Mouse (Mus musculus) limb, embryonic 11.5 days (tissue): ENCODE data around the gene Sox18. TPM values are rescaled to one million over a fixed set of nuclear protein-coding genes. Genes with fewer than 3 reads are reported as not detected.

Source experiments
- ATAC-seq: fragments of 200-750 bp; cut with Nextera tagmentation; 2 replicates; pipeline ENCODE4 v1.8.0; 2017; ENCODE audit warnings: low read depth; ENCODE audit not compliant: insufficient number of reproducible peaks, low FRiP score, low TSS enrichment
- DNase-seq: peaks from one replicate; pipeline ENCODE4 v3.0.0-alpha.2; 2015; ENCODE audit warnings: low spot score
- H3K27ac ChIP-seq: fragments of 300-500 bp; sonication (generic); replicated peaks from 2 replicates; pipeline ENCODE4 v1.5.1; 2014; ENCODE audit warnings: low read depth, mild to moderate bottlenecking, low read length
- H3K27me3 ChIP-seq: fragments of 300-500 bp; sonication (generic); 2 replicates; pipeline ENCODE4 v1.6.1; 2014; ENCODE audit warnings: mild to moderate bottlenecking, low read length, mixed read lengths; ENCODE audit not compliant: control insufficient read depth, insufficient read depth
- H3K36me3 ChIP-seq: fragments of 300-500 bp; sonication (generic); 2 replicates; pipeline ENCODE4 v1.6.1; 2014; ENCODE audit warnings: mild to moderate bottlenecking, low read length, moderate library complexity, mixed read lengths; ENCODE audit not compliant: control insufficient read depth, insufficient read depth
- H3K4me1 ChIP-seq: fragments of 300-500 bp; sonication (generic); 2 replicates; pipeline ENCODE4 v1.6.1; 2014; ENCODE audit warnings: low read length, mixed read lengths; ENCODE audit not compliant: control insufficient read depth, insufficient read depth
- H3K4me2 ChIP-seq: fragments of 300-500 bp; sonication (generic); 2 replicates; pipeline ENCODE4 v1.6.1; 2014; ENCODE audit warnings: low read depth, mild to moderate bottlenecking, moderate library complexity; ENCODE audit not compliant: severe bottlenecking
- H3K4me3 ChIP-seq: fragments of 300-500 bp; sonication (generic); 2 replicates; pipeline ENCODE4 v1.5.1; 2014; ENCODE audit warnings: low read depth, low read length
- H3K9ac ChIP-seq: fragments of 300-500 bp; sonication (generic); 2 replicates; pipeline ENCODE4 v1.6.1; 2014; ENCODE audit warnings: mild to moderate bottlenecking, low read length
- H3K9me3 ChIP-seq: fragments of 300-500 bp; sonication (generic); 2 replicates; pipeline ENCODE4 v1.6.1; 2016; ENCODE audit warnings: low read length; ENCODE audit not compliant: control insufficient read depth
- WGBS: fragments of 180-500 bp; shearing (Covaris S2); extraction: QIAGEN DNeasy Blood & Tissue Kit; methylation state at CpG from one replicate; pipeline ENCODE4 v1.1.7; 2014; 5-methylcytosine and 5-hydroxymethylcytosine counted together
- polyA plus RNA-seq: library from polyadenylated mRNA; unstranded; fragments of >200 nt; fragmentation: Nextera tagmentation; extraction: Ambion mirVana; gene quantifications from 2 replicates; pipeline ENCODE4 v1.2.1, GENCODE M21; 2014

Sox18 gene
- polyA plus RNA-seq = 21.4 and 22.0 TPM in 2 replicates

DNA sequence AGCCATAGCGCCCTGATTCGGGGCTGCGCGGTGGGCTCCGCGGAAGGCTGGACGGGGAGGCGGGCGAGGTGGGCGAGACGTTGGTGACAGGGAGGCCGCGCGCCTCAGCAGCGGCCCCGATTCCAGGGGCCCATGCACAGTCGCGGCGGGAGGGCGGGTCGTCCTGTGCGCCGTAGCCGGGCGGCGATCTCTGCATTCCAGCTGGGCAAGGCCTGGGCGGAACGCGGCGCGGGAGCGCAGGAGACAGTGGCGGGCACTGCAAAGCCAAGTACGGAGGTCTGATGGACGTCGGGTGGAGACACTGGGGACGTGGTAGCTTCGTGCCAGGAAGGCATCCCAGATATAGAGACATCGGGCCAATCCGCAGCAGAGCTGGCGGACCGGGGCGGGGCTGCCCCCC lies at the start of gene Sox18:
Gene Sox18, minus strand, starts transcription at position 315 of the 400 bp plus-strand sequence.
- ATAC-seq (no peak; the same call in 1 of the 2 replicates), DNase-seq (no peak)
- 1% methylated on average over 43 of the region's 43 CpGs for WGBS
- H3K4me1 ChIP-seq = peaks cover 24% of the 10 kb centered on the region
- peak within 1 kb of the TSS; percentile 37 for H3K4me3 ChIP-seq
- no peak within 1 kb of the TSS for H3K27ac ChIP-seq
- peaks cover 49% of the 10 kb centered on the region for H3K27me3 ChIP-seq
- no peaks in the 10 kb centered on the region for H3K36me3 ChIP-seq
- peak within 1 kb of the TSS; percentile 51 for H3K9ac ChIP-seq
- no peaks in the 10 kb centered on the region for H3K9me3 ChIP-seq
- H3K4me2 ChIP-seq = peak within 1 kb of the TSS; percentile 80

DNA sequence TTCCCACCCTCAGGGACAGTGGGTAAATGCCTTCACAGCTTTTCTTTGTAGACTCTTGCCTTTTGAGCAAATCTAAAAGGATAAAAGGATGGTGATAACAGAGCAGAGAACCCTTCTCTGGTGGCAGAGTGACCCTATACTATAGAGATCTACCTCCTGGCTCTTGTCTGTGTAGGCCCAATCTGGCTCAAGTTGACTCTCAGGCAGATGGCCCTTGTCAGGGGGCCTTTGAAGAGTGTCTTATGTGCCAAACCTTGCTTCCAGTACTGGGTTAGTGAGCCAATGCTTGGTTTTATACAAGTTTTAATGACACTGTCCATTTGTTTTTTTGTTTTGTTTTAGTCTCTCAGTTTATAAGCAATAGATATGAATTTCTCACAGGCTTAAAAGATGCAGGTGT lies 49.8 kb upstream of the Sox18 start:
- Histone ChIP-seq H3K27me3 (no peaks in the 10 kb centered on the region), H3K27ac (no peak overlapping the region), H3K4me3 (no peak overlapping the region), H3K4me1 (no peaks in the 10 kb centered on the region), H3K4me2 (no peak overlapping the region), H3K36me3 (no peaks in the 10 kb centered on the region), H3K9ac (no peak overlapping the region), H3K9me3 (no peaks in the 10 kb centered on the region)
- no peak for ATAC-seq
- DNase-seq = no peak

DNA sequence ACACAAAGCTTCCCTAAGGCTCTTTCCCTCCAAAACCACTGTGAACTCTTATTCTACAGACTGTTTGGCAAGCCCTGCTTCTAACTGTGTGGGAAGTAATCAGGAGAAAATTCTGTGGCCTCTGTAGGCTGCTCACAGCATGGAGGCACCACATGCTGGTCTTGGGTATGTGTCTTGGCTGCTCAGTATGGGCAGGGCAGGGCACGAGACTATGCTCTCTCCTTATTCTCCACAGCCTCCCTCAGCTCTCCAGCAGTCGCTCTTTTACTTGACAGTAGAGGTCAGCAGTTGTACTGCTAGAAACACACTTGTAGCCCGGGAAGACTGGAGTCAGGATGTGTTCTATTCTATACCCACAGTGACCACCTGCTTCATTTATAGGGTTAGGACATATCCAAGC lies 48.6 kb upstream of the Sox18 start:
- WGBS = 37% methylated on average over 3 of the region's 3 CpGs
- Histone ChIP-seq H3K4me1 (no peaks in the 10 kb centered on the region), H3K9me3 (no peaks in the 10 kb centered on the region), H3K27ac (no peak overlapping the region), H3K9ac (no peak overlapping the region), H3K27me3 (no peaks in the 10 kb centered on the region), H3K4me2 (no peak overlapping the region), H3K36me3 (no peaks in the 10 kb centered on the region), H3K4me3 (no peak overlapping the region)
- ATAC-seq (no peak), DNase-seq (no peak)

DNA sequence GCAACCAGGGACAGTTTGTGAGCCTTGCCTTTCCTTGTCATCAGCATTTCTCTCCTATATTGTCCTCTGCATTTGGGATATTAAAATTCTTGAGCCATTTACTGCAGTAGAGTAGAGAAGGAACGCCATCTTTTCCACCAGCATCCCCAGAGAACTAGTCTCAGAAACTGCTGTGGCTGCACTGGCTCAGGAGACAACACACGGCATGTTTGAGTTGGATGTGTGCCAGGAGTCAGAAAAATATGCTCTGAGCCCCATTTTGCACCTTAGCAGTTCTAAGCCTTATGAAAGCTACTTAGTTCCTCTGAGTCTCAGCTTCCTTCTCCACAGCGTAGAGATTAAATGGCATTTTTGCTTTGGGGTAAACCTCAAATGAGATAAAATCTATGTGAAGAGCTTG lies 45.6 kb upstream of the Sox18 start:
- no peak overlapping the region for H3K4me3 ChIP-seq
- no peaks in the 10 kb centered on the region; the same call in 1 of the 2 replicates for H3K27me3 ChIP-seq
- 83% methylated on average over 3 of the region's 3 CpGs for WGBS
- 0 out of 2 replicates have a peak, but pooled peaks cover 2% of the 10 kb centered on the region for H3K4me1 ChIP-seq
- H3K9me3 ChIP-seq = no peaks in the 10 kb centered on the region
- DNase-seq (no peak), ATAC-seq (no peak)
- H3K9ac ChIP-seq = no peak overlapping the region
- no peak overlapping the region for H3K27ac ChIP-seq
- no peak overlapping the region for H3K4me2 ChIP-seq
- no peaks in the 10 kb centered on the region for H3K36me3 ChIP-seq

DNA sequence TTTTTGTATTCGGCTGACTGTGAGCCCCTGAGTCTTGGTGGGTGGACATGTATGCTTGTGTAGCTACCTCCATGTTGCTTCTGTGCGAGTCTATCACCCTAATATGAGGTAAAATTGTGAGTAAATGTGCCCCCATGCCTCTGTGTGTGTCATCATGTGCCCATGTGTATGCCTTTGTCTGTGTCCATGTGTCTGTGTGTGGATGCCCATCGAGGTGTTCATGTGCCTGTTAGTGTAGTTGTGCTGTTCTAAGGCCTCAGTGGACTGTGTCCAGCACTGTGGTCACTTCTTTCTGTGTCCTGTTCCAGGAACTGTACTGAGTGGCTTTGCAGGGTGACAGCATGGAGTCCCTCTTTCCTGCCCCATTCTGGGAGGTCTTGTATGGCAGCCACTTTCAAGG lies 43.9 kb upstream of the Sox18 start:
- 89% methylated on average over 3 of the region's 3 CpGs for WGBS
- ATAC-seq = no peak

DNA sequence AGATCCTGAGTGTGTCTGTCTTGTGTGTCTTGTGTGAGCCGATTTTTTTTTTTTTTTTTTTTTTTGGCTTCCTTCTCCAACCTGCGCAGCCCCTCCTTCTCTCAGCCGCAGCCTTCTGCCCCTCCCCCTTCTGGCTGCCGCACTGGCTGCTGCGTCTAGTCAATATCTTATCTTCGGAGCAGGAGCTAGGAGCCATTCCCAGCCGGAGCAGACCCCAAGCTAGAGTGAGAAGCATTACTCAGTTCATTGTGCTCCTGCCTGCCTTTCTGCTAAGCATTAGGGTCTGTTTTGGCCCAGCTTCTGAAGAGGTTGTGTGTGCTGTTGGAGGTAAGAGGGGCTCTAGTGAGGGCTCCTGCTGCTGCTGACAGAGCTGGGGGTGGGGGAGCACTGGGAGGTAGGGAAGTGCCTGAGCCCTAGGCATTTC lies 43.5 kb upstream of the Sox18 start, which contains the start of gene Oprl1:
Gene Oprl1, plus strand, starts transcription at position 114 of the 424 bp plus-strand sequence.
- WGBS = 3% methylated on average over 7 of the region's 7 CpGs
- DNase-seq = peak; percentile 34

More for the DNA sequence above, 43.9 kb upstream of the Sox18 start:
- Histone ChIP-seq H3K9me3 (no peaks in the 10 kb centered on the region), H3K27ac (no peak overlapping the region), H3K4me2 (peak overlapping the region; percentile 24; the same call in 1 of the 2 replicates), H3K36me3 (no peaks in the 10 kb centered on the region), H3K4me1 (0 out of 2 replicates have a peak, but pooled peaks cover 2% of the 10 kb centered on the region), H3K4me3 (no peak overlapping the region), H3K27me3 (no peaks in the 10 kb centered on the region; the same call in 1 of the 2 replicates), H3K9ac (no peak overlapping the region)
- no peak for DNase-seq

DNA sequence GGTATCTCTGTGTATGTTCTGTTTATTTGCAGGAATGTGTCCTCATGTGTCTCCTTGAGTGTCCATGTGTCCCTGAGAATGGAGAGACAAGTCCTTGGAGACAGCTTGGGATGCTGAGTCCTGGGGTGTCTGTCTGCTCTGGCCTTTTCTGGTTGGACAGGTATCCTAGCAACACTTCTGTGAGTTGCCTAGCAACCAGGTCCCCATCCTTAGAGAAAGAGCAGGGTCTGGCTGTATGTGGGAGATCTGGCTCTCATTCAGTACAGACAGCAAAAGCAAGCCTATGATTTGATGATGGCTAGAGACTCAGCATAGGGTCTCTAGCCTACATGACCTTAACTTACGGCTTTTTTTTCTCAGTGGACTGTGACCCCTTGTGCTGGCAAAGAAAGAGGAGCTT lies 42.3 kb upstream of the Sox18 start:
- Histone ChIP-seq H3K9me3 (no peaks in the 10 kb centered on the region), H3K4me3 (no peak overlapping the region), H3K4me2 (no peak overlapping the region), H3K27ac (no peak overlapping the region), H3K4me1 (0 out of 2 replicates have a peak, but pooled peaks cover 2% of the 10 kb centered on the region), H3K27me3 (no peaks in the 10 kb centered on the region; the same call in 1 of the 2 replicates), H3K9ac (no peak overlapping the region), H3K36me3 (no peaks in the 10 kb centered on the region)
- 86% methylated on average over 1 of the region's 1 CpGs for WGBS
- DNase-seq (no peak), ATAC-seq (no peak)

More for the DNA sequence above, 43.5 kb upstream of the Sox18 start, which contains the start of gene Oprl1:
- H3K36me3 ChIP-seq = no peaks in the 10 kb centered on the region
- H3K9ac ChIP-seq = no peak within 1 kb of the TSS
- H3K27ac ChIP-seq = no peak within 1 kb of the TSS
- H3K4me3 ChIP-seq = no peak within 1 kb of the TSS
- 0 out of 2 replicates have a peak, but pooled peaks cover 2% of the 10 kb centered on the region for H3K4me1 ChIP-seq
- 0 out of 2 replicates have a peak, but pooled peaks have one; percentile 39 for ATAC-seq
- no peaks in the 10 kb centered on the region; the same call in 1 of the 2 replicates for H3K27me3 ChIP-seq
- H3K9me3 ChIP-seq = no peaks in the 10 kb centered on the region
- H3K4me2 ChIP-seq = peak within 1 kb of the TSS; percentile 24; the same call in 1 of the 2 replicates

DNA sequence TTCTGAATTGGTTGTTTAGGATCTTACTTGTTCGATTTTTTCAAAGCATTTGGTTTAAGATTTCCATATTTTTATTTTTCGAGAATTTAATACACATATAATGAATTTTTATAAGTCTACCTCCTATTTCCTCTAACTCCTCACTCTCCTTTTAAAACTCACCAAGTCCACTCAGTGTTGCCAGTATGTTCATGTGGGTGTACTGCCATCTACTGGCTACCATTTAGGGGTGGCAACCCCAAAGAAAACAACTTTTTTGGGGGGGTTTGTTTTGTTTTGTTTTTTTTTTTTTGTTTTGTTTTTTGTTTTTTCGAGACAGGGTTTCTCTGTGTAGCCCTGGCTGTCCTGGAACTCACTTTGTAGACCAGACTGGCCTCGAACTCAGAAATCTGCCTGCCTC lies 35.2 kb upstream of the Sox18 start:
- H3K27ac ChIP-seq = no peak overlapping the region
- no peak overlapping the region for H3K4me2 ChIP-seq
- ATAC-seq (no peak), DNase-seq (no peak)
- H3K9ac ChIP-seq = no peak overlapping the region
- no peaks in the 10 kb centered on the region for H3K36me3 ChIP-seq
- H3K27me3 ChIP-seq = no peaks in the 10 kb centered on the region
- whole genome bisulfite sequencing = 32% methylated on average over 4 of the region's 4 CpGs
- H3K9me3 ChIP-seq = no peaks in the 10 kb centered on the region
- no peak overlapping the region for H3K4me3 ChIP-seq
- no peaks in the 10 kb centered on the region for H3K4me1 ChIP-seq

DNA sequence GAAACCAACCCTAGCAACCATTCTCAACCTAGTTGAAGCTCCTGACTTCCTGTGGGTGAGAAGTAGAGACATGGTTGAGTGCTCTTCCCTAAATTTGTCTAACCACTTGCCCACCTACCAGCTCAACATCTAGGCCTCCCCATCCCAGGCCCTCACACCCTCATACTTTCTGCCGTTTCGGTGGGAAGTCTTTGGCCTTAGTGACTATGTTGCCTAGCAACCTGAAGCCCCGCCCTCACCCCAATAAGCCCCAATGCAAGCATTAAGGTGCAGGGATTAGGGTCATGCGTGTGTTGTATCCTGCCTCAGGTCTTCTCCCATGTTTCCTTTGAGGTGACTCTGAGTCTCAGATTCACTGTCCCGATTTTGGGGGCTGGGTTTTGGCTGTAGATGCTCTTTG lies 26.8 kb upstream of the Sox18 start, which contains the start of gene Lkaaear1:
Gene Lkaaear1, minus strand, starts transcription at position 202 of the 400 bp plus-strand sequence.
- Histone ChIP-seq H3K4me1 (no peaks in the 10 kb centered on the region), H3K9ac (no peak within 1 kb of the TSS), H3K27ac (no peak within 1 kb of the TSS), H3K4me3 (no peak within 1 kb of the TSS), H3K27me3 (no peaks in the 10 kb centered on the region), H3K4me2 (no peak within 1 kb of the TSS), H3K36me3 (no peaks in the 10 kb centered on the region), H3K9me3 (no peaks in the 10 kb centered on the region)
- no peak for ATAC-seq
- 43% methylated on average over 5 of the region's 5 CpGs for WGBS
- DNase-seq = no peak
